Mouse (Mus musculus) B cell, adult 67 days (primary cell): Measurements from ENCODE around the gene Spx. TPM values are rescaled to one million over a fixed set of nuclear protein-coding genes. Genes with fewer than 3 reads are reported as not detected.

Source experiments
- total RNA-seq, 2 experiments: library from RNA; stranded (reverse); gene quantifications; 4 replicates each; pipeline ENCODE4 v1.2.4; 2023

The Spx gene
- under 1 TPM in 1 of 2 experiments, not detected in 1; 0.64 TPM for total RNA-seq

DNA sequence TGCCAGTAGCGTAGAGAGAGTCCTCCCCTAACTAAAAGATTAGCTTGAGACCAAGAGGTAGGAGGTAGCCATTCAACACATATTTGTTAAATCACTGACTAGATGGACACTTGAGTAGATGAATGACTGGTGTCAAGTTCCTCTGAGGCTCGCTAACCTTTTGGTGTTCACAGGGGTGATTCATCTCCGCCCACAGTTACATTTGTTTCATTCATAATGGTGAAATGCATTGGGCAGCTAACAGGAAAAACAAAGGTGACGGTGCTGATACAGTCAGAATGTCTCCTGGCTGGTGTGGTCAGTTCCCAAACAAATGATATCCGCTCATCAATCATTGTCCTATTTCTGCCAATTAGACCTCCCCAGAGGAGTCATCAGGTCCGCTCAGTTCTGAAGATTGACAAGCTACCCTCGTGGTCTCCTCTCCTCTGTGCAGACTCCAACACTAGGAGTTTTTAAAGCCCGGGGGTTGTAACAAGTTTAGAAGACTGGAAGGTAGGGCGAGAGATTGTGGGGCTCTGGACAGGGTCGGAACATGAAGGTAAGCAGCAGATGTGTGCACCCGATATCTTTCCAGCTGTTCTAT lies at the start of gene Spx:
Gene Spx, plus strand, starts transcription at position 536 of the 586 bp plus-strand sequence.

DNA sequence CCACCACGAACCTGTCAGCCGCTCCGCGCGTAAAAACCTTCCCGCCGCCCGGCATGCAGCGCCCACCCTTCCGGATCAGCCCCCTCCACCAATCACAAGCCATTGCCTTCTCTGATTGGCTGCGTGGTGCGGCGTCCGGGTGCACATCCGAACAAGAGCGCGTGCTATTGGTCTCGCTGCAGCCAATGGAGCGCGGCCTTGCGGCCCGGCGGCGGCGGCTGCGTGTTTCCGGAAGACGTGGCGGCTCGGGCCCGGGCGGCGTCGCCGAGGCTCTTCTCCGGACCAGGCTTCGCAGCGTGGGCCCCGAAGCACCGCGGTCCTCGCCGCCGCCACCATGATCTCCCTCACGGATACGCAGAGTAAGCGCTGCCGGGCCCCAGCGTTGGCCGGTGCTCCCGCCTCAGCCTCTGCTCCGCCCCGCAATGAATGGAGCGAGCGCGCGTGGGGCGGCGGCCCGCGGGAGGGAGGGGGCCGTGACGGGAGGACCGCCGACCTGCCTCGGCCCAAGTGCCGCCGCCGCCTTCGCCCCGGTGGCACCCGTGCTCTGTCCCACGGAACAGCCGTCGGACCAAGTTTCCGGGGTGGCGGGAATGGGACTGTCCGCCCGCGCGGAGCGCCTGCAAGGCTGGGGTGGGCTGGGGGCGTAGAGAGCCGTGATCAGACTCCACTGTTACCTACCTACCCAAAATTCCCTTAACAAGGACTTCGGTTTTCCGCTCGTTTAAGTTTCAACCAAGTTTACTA lies 26.1 kb upstream of the Spx start, which contains the start of the genes Recql and Golt1b:
Gene Recql, minus strand, starts transcription at position 77 of the 744 bp plus-strand sequence.
Gene Golt1b, plus strand, starts transcription at position 211 of the 744 bp plus-strand sequence.

Other genes starting within 250 kb of the Spx start
- not detected for gene Slco1a6, start 204.9 kb upstream of the Spx start, total RNA-seq
- gene Iapp, start 115.0 kb upstream of the Spx start, total RNA-seq, result not detected
- not detected for gene Slco1a5, start 90.5 kb upstream of the Spx start, total RNA-seq
- 10 to 100 TPM; 20.5 to 23.0 TPM for gene Pyroxd1, start 67.8 kb upstream of the Spx start, total RNA-seq
- 10 to 100 TPM; 36.0 to 53.3 TPM for gene Recql, start 26.4 kb upstream of the Spx start, total RNA-seq
- 10 to 100 TPM; 20.0 to 20.5 TPM for gene Golt1b, start 26.2 kb upstream of the Spx start, total RNA-seq
- not detected for gene Gys2, start 59.7 kb downstream of the Spx start, total RNA-seq
- gene Ldhb, start 94.5 kb downstream of the Spx start, total RNA-seq, result under 1 TPM in 1 of 2 experiments, not detected in 1; 0.95 TPM
- gene Kcnj8, start 158.2 kb downstream of the Spx start, total RNA-seq, result under 1 TPM in 1 of 2 experiments, not detected in 1; 0.24 TPM